Mouse (Mus musculus) heart, adult 11 months (tissue): Measurements from ENCODE around the gene Cntrob.

Experiments
- DNase-seq: peaks from one replicate; pipeline ENCODE4 v3.0.0; 2022

The Cntrob gene

GRCm38 (mm10) chr11:69297799-69298198 is 25.8 kb downstream of the Cntrob start:
- DNase-seq, result no peak

GRCm38 (mm10) chr11:69295286-69295685 is 28.3 kb downstream of the Cntrob start:
- DNase-seq, result peak; percentile 90

DNA sequence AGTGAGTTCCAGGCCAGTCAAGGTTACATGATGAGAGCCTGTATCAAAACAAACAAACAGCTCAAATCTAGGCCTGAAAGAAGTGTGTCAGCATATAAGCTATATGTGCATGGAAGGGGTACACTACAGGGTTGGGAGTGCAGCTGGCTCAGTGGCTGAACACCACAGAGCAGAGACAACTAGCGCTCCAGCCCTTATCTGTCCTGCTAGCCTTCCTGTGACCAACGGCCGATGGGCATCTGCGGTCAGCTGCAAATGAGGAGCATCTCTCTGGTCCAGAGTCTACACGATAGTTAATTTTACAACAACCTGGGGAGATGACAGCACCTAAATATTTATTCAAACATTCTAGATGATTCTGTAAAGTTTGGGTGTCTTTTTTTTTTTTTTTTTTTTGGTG is 32.5 kb downstream of the Cntrob start:
- peak; percentile 72 for DNase-seq

DNA sequence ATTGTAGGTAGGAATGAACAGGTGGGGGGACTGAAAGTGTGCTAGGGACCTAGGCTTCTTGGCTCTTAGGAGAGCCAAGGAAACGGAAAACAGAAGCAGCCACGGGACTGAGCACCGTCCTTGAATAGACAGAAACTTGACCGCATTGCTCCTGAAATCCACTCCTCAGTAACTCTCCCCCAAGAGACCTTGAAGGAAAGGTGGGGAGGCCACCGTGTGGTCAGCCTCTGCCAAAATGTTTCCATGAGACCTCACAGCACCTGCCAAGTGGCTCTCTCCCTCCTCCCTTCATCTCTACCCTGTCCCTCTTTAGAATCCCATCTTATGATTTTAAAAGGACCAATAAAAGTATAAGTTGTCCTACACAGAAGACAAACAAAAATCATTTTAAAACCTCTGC is 46.3 kb downstream of the Cntrob start:
- DNase-seq, result no peak

DNA sequence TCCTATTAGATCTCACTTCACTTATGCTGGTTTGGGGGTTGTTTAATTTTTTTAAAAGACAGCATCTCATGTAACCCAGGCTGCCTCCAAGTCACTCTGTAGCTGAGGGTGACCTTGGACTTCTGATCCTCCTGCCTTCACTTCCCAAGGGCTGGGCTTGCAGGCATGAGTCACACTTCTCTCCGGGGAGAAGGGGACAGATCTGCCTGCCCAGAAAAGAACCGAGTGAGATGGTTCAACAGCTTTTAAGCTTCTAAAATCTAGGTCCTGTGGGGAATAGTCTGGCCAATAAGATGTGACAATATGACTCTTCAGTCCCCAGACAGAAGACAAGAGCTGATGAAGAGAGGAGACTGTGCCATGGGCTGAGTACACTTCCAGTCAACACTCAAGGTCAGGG is 47.5 kb downstream of the Cntrob start:
- peak; percentile 94 for DNase-seq

DNA sequence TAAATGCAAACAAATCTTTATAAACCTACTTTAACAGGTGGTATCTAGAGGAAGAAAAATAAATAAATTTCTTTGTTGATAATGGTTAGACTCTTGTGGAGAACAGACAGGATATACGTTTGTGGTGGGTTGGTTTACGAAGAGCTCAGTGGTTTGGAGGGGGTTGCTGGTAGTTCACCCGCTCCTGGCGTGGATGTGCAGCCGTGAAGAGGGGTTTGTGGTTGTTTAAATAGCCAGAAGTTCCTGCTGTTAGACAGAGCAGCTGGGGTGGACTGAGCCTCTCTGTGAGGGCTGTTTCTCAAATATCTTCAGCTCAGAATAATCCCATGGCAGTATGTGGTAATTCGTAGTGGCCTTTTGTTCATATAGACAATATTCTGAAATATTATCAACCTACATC is 47.9 kb downstream of the Cntrob start:
- no peak for DNase-seq

GRCm38 (mm10) chr11:69272122-69272740 is 51.3 kb downstream of the Cntrob start:
- peak; percentile 92 for DNase-seq

- DNase-seq, result no peak
Measured at GRCm38 (mm10) chr11:69269575-69269974, 54.0 kb downstream of the Cntrob start.

GRCm38 (mm10) chr11:69268100-69268499 is 55.5 kb downstream of the Cntrob start:
- DNase-seq, result no peak

- no peak for DNase-seq
Measured at GRCm38 (mm10) chr11:69267341-69267740, 56.2 kb downstream of the Cntrob start.

DNA sequence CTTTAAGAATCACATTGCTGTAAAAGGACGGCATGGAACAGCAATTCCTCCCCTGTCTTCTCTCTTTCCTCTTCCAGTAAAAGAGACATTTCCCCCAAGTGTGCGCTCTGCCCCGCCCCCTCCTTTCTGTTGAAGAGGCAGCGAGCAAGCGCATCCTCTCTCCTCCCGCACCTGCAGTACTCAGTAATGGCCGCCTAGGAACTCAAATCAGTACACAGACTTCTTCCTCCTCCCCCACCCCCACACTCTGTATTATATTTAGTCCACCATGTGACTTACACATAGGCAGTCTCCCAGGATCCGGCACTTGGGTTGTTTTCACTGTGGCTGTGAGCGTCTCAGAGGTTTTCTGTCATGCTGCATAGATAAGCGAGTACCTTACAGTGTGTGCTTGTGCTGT is 57.3 kb downstream of the Cntrob start:
- peak; percentile 96 for DNase-seq

- no peak for DNase-seq
Measured at GRCm38 (mm10) chr11:69265410-69265809, 58.2 kb downstream of the Cntrob start.

- DNase-seq, result no peak
Measured at GRCm38 (mm10) chr11:69264276-69264675, 59.3 kb downstream of the Cntrob start.

GRCm38 (mm10) chr11:69260111-69260510 is 63.5 kb downstream of the Cntrob start:
- DNase-seq, result no peak

DNA sequence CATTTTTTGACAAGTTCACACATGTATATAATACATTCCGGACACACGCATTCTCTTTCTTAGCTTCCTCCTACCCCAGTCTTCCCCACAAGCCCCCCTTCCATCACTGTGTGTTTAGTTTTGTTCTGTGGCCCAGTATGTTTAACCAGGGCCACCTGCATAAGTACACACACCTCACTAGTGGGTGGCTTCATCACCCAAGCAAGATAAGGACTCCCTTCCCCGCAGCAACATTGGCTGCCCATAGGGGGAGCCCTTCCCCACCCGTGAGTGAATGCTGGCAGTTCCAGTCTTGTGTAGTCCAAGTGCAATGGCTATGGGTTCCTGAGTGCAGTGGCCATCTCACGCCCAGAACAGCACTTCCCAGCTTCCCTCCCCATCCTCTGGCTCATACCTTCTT is 65.3 kb downstream of the Cntrob start:
- peak; percentile 91 for DNase-seq

GRCm38 (mm10) chr11:69257807-69258206 is 65.8 kb downstream of the Cntrob start:
- DNase-seq, result no peak

DNA sequence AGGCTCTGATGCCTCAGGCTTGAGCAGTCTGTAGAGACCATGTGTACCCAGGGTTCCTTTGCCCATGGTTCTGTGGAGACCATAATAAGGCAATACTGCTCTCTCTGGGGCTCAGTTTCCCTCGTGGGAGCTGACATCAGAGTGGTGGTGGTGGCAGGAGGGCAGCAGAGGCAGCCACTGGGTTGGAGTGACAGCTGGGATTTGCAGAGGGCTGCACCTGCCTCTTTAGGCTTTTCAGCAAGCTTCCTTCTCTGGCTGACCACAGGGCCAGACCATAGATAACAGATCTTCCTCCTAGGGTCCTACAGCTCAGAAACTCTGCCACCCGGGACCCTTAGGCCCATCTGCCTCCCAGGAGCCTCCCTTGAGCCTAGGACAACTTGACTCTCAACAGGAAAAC is 66.5 kb downstream of the Cntrob start:
- DNase-seq, result peak; percentile 83

DNA sequence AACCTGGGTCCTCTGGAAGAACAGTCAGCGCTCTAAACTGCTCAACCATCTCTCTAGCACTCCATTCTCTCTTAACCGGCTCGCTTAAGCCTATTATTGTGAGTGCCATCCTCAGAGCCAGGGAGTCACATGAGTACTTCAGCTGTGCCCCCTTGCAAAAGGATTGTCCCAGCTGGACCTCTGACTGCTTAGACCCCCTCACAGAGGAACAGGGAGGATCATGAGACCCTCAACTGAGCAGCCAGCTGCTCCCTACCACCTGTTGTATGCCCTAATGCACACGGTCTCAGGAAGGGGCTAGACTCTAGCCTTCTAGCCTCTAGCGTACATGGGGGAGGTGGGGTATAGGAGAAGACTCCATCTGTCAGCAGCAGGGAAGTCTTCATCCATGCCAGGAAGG is 68.8 kb downstream of the Cntrob start:
- no peak for DNase-seq

GRCm38 (mm10) chr11:69253131-69253530 is 70.4 kb downstream of the Cntrob start:
- no peak for DNase-seq

- DNase-seq, result peak; percentile 82
Measured at GRCm38 (mm10) chr11:69251953-69252352, 71.6 kb downstream of the Cntrob start.

DNA sequence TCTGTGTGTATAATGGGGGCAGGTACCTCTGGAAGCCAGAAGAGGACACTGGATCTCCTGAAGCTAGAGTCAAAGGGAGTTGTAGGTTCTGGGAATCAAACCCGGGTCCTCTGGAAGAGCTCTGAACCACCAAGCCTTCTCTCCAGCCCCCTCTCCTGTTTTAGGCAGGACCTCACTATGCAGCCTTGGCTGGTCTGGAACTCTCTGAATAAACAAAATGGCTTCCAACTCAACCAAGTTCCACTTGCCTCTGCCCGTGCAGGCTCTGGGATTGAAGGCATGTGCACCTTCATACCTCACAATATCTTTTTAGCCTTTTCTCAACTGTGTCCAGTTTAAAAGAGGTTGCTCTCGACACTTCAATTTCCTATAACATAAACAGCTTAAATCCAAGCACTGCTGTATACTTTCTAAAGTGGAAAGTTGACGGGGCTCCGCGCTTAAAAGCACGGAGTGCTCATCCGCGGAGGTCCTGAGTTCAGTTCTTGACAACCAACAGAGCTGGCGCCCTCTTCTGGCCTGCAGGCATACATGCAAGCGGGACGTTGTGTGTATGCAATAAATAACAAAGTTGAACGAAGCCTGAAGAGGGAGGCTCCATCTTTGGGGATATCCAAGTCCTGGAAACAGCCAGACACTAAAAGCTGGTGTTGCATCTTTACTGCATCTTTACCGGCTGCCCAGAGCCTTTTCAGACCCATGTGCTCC is 72.3 kb downstream of the Cntrob start:
- no peak for DNase-seq

DNA sequence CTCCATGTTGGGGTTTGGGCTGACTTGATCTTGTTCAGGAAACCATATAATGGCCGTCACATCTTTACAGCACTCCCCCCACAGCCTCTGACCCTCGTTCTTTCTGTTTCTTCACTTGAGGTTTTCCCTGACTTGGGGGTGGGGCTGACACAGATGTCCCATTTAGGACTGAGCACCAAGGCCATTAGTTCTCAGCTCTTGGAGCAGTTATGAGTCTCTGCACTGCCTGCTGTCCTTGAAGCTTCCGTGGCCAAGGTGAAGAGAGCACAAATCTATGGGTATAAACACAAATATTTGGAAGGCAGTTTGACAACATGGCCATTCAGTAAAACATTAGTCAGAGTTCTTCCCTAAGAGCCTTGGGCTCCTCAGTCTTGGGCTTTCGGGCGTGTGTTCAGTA is 73.5 kb downstream of the Cntrob start:
- no peak for DNase-seq
